Mouse (Mus musculus) spleen, adult 2 months (tissue): ENCODE results near the gene Cfap58.

Source experiments
- CTCF ChIP-seq: fragments of 200-500 bp; IDR thresholded peaks from 2 replicates; pipeline ENCODE4 v1.5.1; 2011; ENCODE audit warnings: mild to moderate bottlenecking, inconsistent platforms; ENCODE audit not compliant: insufficient read depth, insufficient read length, insufficient replicate concordance; ENCODE audit errors: extremely low read depth
- POLR2A ChIP-seq: fragments of 200-500 bp; IDR thresholded peaks from 2 replicates; pipeline ENCODE4 v1.6.1; 2011; ENCODE audit warnings: low read depth, low read length, inconsistent platforms

DNA sequence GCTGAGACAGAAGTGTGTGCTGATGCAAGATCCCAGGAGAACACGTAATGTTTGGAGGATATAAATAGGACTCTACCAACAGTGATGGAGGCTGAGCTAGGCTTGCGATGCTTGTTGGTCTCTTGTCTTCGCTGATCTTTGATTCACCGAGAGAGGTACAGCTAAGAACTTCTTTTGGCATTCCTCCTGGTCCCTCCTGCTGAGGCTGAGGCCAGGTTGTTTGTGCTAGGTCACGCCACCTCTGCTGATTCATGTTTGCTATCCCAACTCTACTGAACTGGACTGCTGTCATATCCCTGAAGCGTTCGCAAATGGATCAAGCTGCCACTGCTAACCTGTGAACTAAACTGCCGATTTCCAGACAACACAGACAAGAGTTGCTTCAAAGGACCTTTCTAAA is 3.3 kb upstream of the Cfap58 start:
- TF ChIP-seq POLR2A, result no peak
- TF ChIP-seq CTCF, result no peak
